17 mouse cellular contexts compared by ENCODE assay signal in the genomic region with DNA sequence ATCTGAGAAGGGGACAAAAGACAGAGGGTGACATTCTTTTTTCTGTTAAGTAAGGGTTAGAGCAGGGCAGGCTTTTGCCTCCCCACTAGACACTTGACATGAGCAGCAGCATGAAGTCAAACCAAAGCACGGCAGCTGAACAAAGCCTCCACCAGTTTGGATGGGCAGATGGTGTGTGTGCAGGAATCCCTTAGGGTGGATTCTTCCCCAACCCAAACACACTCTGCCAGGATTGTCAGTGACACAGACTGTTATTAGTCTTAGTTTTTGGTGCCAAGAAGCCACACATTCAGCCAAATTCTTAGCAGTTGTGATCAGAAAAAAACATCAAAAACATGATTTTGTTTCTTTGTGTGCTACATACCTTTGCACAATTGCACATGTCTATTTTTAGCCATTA. TPM values are rescaled to one million over a fixed set of nuclear protein-coding genes. Genes with fewer than 3 reads are reported as not detected.
DNase-seq lines count a peak whose midpoint lies in the region; ATAC-seq and TF ChIP-seq lines count a peak whose summit lies in the region.
"Had no signal": no experiment of that assay in that cellular context is flagged by ENCODE, and none has a peak within 500 bp of the region (broad histone marks: within the 10 kb centered on the region; RNA-seq: fewer than 3 reads in every experiment).

No protein-coding gene starts in this region.

- no peak overlapping the region for H3K9ac ChIP-seq in hindbrain, postnatal 0 days (replicated peaks; ENCODE audit: low read length)
- no peak overlapping the region for H3K9ac ChIP-seq in hindbrain, embryonic 12.5 days
- H3K9ac ChIP-seq: lung, embryonic 15.5 days; neural tube, embryonic 12.5 days had no signal

- no peaks in the 10 kb centered on the region for H3K36me3 ChIP-seq in hindbrain, postnatal 0 days (ENCODE audit: insufficient read depth, low read length)
- H3K36me3 ChIP-seq in hindbrain, embryonic 12.5 days, result no peaks in the 10 kb centered on the region
- H3K36me3 ChIP-seq: lung, embryonic 15.5 days; neural tube, embryonic 12.5 days had no signal

- no peak overlapping the region for H3K4me3 ChIP-seq in hindbrain, postnatal 0 days (ENCODE audit: low read length)
- no peak overlapping the region for H3K4me3 ChIP-seq in hindbrain, embryonic 12.5 days
- H3K4me3 ChIP-seq: lung, embryonic 15.5 days; neural tube, embryonic 12.5 days had no signal

- H3K27ac ChIP-seq in hindbrain, postnatal 0 days, result no peak overlapping the region
- no peak overlapping the region for H3K27ac ChIP-seq in hindbrain, embryonic 12.5 days
- H3K27ac ChIP-seq: lung, embryonic 15.5 days; neural tube, embryonic 12.5 days had no signal

- peak; percentile 69; the same call in 1 of the 2 replicates for ATAC-seq in hindbrain, postnatal 0 days
- ATAC-seq in hindbrain, embryonic 12.5 days (ENCODE audit: low FRiP score), result no peak
- ATAC-seq: intestine, postnatal 0 days had no signal

- H3K4me1 ChIP-seq in hindbrain, postnatal 0 days (ENCODE audit: insufficient read depth, low read length), result no peaks in the 10 kb centered on the region
- H3K4me1 ChIP-seq in hindbrain, embryonic 12.5 days, result no peaks in the 10 kb centered on the region
- H3K4me1 ChIP-seq: lung, embryonic 15.5 days; neural tube, embryonic 12.5 days had no signal

- H3K27me3 ChIP-seq in hindbrain, postnatal 0 days (ENCODE audit: insufficient read depth, low read length), result no peaks in the 10 kb centered on the region
- no peaks in the 10 kb centered on the region for H3K27me3 ChIP-seq in hindbrain, embryonic 12.5 days
- H3K27me3 ChIP-seq: CH12.LX; lung, embryonic 15.5 days; neural tube, embryonic 12.5 days had no signal

- H3K4me2 ChIP-seq in hindbrain, postnatal 0 days (ENCODE audit: low read depth, low read length), result no peak overlapping the region
- no peak overlapping the region for H3K4me2 ChIP-seq in hindbrain, embryonic 12.5 days (replicated peaks)
- H3K4me2 ChIP-seq: lung, embryonic 15.5 days; neural tube, embryonic 12.5 days had no signal

- WGBS in hindbrain, postnatal 0 days, result 10% methylated on average over 1 of the region's 1 CpGs
- WGBS in hindbrain, embryonic 12.5 days, result 57% methylated on average over 1 of the region's 1 CpGs

- no peaks in the 10 kb centered on the region for H3K9me3 ChIP-seq in hindbrain, postnatal 0 days (ENCODE audit: low read length)
- no peaks in the 10 kb centered on the region for H3K9me3 ChIP-seq in hindbrain, embryonic 12.5 days (replicated peaks)
- H3K9me3 ChIP-seq: lung, embryonic 15.5 days; neural tube, embryonic 12.5 days had no signal

- no peak for TF ChIP-seq CTCF in hindbrain, postnatal 0 days (IDR thresholded peaks at IDR 0.05; ENCODE audit: low read depth)

- intact Hi-C loops in gastrocnemius, postnatal 36 days (cut with DNase I), result no loop called here

- peak; percentile 61 for DNase-seq in hindbrain, postnatal 0 days (ENCODE audit: low spot score)
- peak; percentile 2 for DNase-seq in cerebellum, adult 11 months
- peak; percentile 80 to 81 for DNase-seq in cerebellum, postnatal 10 days
- peak; percentile 16 to 43 for DNase-seq in layer of hippocampus, postnatal 25 days (ENCODE audit: extremely low spot score in 1 of 2, low spot score in 1 of 2)
- DNase-seq in c-Kit-positive CD71-positive TER-119-positive erythroid progenitor cells, embryonic 14.5 days (ENCODE audit: low spot score), result no peak
- no peak for DNase-seq in gastrocnemius, postnatal 36 days
- DNase-seq: adrenal gland, postnatal 14 days; thymus, postnatal 36 days had no signal

RNA-seq across cellular contexts. Expression of a gene that starts 2.1 kb away (rescaled TPM):
- total RNA-seq in hindbrain, postnatal 0 days (2014; rRNA removed), result 0.83 TPM in 1 of 2 replicates, not detected in the other
- polyA plus RNA-seq in hindbrain, postnatal 0 days (2015; fragmentation: Nextera tagmentation; extraction: Ambion mirVana), result 0.11 TPM in 1 of 2 replicates, not detected in the other
- polyA plus RNA-seq in hindbrain, embryonic 12.5 days (2016; fragmentation: Nextera tagmentation; extraction: Ambion mirVana), result not detected in 2 replicates
- total RNA-seq in layer of hippocampus, postnatal 25 days (2021), result not detected
- not detected for total RNA-seq in gastrocnemius, postnatal 36 days (2021)
- total RNA-seq: adrenal gland, postnatal 14 days; megakaryocyte-erythroid progenitor cell, adult 5-6 weeks had no signal
- polyA plus RNA-seq: gonadal fat pad, adult 2 months; heart, postnatal 0 days; intestine, postnatal 0 days; limb, embryonic 14.5 days; lung, embryonic 15.5 days; neural tube, embryonic 12.5 days had no signal

RNA-seq across cellular contexts. Expression of a gene that starts 44.2 kb away (rescaled TPM):
- not detected in 2 replicates for total RNA-seq in hindbrain, postnatal 0 days (2014; rRNA removed)
- polyA plus RNA-seq in hindbrain, postnatal 0 days (2015; fragmentation: Nextera tagmentation; extraction: Ambion mirVana), result not detected in 2 replicates
- not detected in 2 replicates for polyA plus RNA-seq in hindbrain, embryonic 12.5 days (2016; fragmentation: Nextera tagmentation; extraction: Ambion mirVana)
- total RNA-seq in layer of hippocampus, postnatal 25 days (2021), result not detected
- not detected for total RNA-seq in gastrocnemius, postnatal 36 days (2021)
- total RNA-seq: megakaryocyte-erythroid progenitor cell, adult 5-6 weeks had no signal
- polyA plus RNA-seq: limb, embryonic 14.5 days; lung, embryonic 15.5 days; neural tube, embryonic 12.5 days had no signal

RNA-seq across cellular contexts. Expression of a gene that starts 44.4 kb away (rescaled TPM):
- total RNA-seq in hindbrain, postnatal 0 days (2014; rRNA removed), result not detected in 2 replicates
- polyA plus RNA-seq in hindbrain, postnatal 0 days (2015; fragmentation: Nextera tagmentation; extraction: Ambion mirVana), result not detected in 2 replicates
- polyA plus RNA-seq in hindbrain, embryonic 12.5 days (2016; fragmentation: Nextera tagmentation; extraction: Ambion mirVana), result not detected in 2 replicates
- not detected for total RNA-seq in layer of hippocampus, postnatal 25 days (2021)
- total RNA-seq in gastrocnemius, postnatal 36 days (2021), result not detected
- total RNA-seq: adrenal gland, postnatal 14 days; megakaryocyte-erythroid progenitor cell, adult 5-6 weeks had no signal
- polyA plus RNA-seq: gonadal fat pad, adult 2 months; heart, postnatal 0 days; intestine, postnatal 0 days; limb, embryonic 14.5 days; lung, embryonic 15.5 days; neural tube, embryonic 12.5 days had no signal

Comparison
In these comparisons a context has a peak if more than half of its experiments do, and no peak if none do; other contexts are left out.
1. DNase-seq: peak in hindbrain, postnatal 0 days (single experiment), cerebellum, adult 11 months (single experiment), cerebellum, postnatal 10 days (2 of 2) and layer of hippocampus, postnatal 25 days (2 of 2); none in c-Kit-positive CD71-positive TER-119-positive erythroid progenitor cells, embryonic 14.5 days (single experiment) and gastrocnemius, postnatal 36 days (0 of 2).